Mouse (Mus musculus) thymus, postnatal 25 days (tissue): ENCODE measurements around the gene Atp10a.

Source experiments
- DNase-seq: peaks from one replicate; pipeline ENCODE4 v3.0.0; 2022

The Atp10a gene

GRCm38 (mm10) chr7:58742009-58742408 lies 86.0 kb downstream of the Atp10a start:
- peak; percentile 70 for DNase-seq

GRCm38 (mm10) chr7:58742648-58743047 lies 86.7 kb downstream of the Atp10a start:
- peak; percentile 26 for DNase-seq

GRCm38 (mm10) chr7:58743362-58744320 lies 87.7 kb downstream of the Atp10a start:
- DNase-seq = no peak

- DNase-seq = no peak
These were observed 90.9 kb downstream of the Atp10a start for GRCm38 (mm10) chr7:58746817-58747216.

DNA sequence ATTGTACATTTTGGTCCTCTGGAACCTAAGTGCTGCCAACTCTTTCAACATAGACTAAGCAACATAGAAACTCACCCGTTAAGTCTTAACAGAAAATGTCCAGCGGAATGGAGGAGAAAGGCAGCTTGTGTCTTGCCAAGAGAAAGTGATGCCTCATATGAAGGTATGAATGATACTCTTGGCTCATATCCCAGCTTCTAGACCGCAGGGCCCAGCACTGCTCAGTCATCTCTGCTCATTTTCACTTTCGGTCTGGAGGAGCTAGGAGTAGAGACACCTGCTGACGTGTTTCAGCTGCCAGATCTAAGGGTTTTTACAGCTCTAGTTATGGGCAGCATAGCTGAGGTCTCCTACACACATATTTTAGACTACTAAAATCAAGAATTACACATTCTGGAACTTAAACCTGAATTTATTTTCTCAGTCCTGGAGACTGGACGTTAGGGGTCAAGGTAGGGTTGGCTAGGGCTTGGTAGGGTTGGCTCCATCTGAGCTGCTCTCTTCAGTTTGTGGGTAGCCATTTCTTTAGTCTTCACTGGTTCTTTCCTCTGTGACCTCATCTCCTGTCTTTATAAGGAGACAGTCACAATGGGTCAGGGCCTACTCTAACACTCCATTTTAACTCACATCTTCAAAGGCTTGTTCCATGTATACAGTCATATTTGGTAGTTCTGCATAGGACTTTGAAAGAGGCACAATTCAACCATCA lies 94.1 kb downstream of the Atp10a start:
- peak; percentile 73 for DNase-seq

DNA sequence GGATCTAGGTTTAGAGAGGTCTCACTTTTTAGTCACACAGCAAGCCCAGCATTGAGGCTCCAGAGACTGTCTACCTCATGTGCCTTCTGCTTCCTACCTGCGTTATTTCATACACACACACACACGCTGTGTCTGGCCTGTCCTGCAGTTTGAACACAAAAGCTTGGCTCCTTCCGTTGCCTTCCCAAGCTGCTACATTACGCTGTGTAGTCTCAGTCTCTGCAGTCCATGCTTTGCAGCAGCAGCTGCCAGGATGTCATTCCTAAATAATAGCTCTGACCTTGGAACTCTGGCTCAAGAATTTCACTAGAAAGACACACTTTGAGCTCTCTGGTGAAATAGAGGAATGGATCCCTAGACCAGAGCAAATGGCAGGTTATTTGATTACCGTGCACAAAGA lies 96.1 kb downstream of the Atp10a start:
- no peak for DNase-seq

- no peak for DNase-seq
These were observed 98.1 kb downstream of the Atp10a start for GRCm38 (mm10) chr7:58754076-58754475.

- DNase-seq = peak; percentile 48
These were observed 98.6 kb downstream of the Atp10a start for GRCm38 (mm10) chr7:58754536-58754935.

GRCm38 (mm10) chr7:58755083-58755482 lies 99.1 kb downstream of the Atp10a start:
- DNase-seq = peak; percentile 70

DNA sequence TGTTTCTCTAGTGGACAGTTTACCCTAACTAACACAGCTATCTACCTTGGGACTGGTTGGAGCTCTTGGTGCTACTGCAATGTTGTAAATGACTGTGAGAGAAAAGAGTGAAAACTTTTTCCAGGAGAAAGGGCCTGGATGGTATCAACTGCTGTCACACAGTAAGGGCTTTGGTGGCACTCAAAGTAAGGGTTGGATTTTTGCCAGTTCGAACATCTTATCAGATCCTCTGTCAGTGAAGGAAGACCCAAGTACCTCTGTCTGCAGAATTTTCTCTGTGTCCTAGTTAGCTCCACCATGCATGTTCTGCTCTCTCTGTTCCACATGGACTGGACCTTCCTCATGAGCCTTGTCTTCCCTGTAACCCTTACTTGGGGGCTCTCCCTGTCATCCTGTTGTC lies 99.9 kb downstream of the Atp10a start:
- DNase-seq = peak; percentile 53

- DNase-seq = no peak
These were observed 101.4 kb downstream of the Atp10a start for GRCm38 (mm10) chr7:58757331-58757730.

GRCm38 (mm10) chr7:58758396-58758795 lies 102.4 kb downstream of the Atp10a start:
- no peak for DNase-seq

GRCm38 (mm10) chr7:58759265-58759664 lies 103.3 kb downstream of the Atp10a start:
- DNase-seq = peak; percentile 66

DNA sequence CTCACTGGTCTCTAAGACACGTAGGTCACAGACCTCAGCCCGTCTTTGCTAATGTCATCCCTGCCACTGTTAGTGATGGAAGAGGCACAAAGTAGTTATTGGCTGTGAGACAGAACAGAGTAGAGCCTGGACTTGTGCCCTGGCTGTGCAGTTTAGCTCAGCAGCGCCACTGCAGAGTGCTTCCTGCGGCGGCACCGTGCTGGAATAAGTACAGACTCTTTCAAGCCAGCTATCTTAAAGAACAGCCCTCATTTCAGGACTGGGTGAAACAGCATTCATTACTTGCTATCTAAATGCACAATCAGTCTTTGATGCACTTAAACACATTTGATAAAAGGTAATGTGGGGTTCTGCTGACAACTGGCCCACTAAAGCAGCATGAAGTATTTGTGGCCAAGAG lies 111.3 kb downstream of the Atp10a start:
- DNase-seq = peak; percentile 70

DNA sequence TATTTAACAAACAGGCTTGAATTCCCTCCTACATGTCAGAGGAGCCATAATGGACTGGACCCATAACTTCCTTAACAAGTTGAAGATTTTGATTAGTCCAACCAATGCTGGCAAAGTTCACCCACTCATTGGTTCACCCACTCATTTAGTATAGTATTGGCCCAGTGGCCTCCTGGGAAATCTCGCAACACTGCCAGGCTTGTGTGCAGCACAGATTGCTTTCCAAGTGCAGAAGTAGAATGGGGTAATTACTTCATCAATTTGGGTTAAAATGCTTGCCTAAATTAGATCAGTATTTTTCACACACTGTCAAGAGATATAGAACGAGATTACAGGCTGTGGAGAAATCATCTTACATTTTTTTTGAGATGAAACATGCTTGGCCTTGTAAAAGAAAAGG lies 112.3 kb downstream of the Atp10a start:
- DNase-seq = no peak

DNA sequence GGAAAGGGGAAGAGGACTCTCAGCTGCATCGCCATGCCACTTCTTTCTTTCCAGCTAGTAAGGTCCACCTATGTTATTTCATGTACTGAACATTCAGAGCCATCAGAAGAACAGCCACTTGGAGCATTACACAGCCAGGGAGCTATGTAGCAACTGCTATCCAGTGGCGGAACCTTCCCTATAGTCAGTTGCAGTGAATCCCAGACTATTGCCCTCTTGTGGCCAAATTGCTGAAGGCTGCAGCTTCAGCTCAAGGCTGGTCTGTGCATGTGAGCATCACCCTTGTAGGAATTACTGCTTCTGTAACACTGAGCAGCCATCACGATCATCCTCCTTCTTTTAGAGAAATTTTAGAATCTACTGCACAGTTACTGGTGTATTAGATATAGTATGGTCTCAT lies 114.3 kb downstream of the Atp10a start:
- DNase-seq = peak; percentile 66

GRCm38 (mm10) chr7:58772048-58772690 lies 116.2 kb downstream of the Atp10a start:
- DNase-seq = no peak

- DNase-seq = no peak
These were observed 123.2 kb downstream of the Atp10a start for GRCm38 (mm10) chr7:58779146-58779545.

DNA sequence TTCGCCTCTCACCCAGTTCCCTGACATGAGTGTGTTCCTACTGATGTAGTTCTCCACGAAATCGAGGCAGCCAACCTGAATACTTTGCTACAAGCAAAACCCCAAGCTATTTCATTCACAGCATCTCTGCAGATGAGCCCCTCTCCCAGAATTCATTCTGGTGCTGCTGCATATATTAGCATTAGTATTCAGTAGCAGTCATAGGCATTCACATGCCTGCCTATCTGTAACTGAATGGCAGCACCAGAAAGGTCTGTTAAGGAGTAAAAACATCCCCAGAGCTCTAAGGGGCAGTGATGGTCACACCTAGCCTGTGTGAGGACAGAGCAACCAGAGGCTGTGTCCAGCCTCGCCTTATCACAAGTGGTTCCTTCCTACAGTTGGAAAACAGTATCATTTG lies 131.0 kb downstream of the Atp10a start:
- no peak for DNase-seq

DNA sequence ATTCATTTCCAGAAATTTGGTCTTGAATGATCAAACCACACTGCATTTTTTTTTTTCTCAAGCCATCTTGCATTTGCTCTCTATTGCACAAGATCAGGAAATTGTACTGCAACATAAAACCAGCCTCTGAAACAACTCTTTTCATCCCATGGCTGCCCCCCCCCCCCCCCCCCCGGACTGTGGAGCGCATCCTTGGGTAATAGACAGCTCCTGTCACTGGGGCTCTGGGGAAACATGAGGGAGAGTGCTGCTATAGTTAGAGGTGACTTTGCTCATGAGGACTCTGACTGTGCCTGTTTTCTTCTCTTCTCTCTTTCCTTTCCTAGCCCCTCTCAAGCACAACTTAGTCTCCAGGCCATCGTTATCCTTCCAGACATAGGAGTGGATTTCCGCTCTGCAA lies 131.6 kb downstream of the Atp10a start:
- no peak for DNase-seq

GRCm38 (mm10) chr7:58788424-58789261 lies 132.7 kb downstream of the Atp10a start:
- DNase-seq = no peak

- DNase-seq = no peak
These were observed 141.3 kb downstream of the Atp10a start for GRCm38 (mm10) chr7:58797281-58797680.

DNA sequence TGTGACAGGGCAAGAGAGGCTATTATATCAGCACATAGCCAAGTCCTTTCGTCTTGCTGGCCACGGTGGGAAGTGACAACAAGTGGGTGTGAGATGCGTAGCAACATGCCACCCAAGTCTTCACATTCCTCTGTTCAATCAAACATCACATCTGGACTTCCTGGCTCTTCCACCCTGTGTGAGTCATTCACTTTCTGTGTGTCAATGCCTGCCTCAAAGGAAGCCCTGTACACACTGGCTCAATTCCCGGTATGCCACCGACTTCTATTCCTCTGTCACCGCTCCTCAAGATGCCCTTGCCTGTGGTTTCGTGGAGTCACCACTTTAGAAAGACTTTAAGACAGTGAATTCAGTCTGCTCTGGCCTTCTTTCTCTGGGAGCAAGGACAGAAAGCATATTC lies 144.9 kb downstream of the Atp10a start:
- DNase-seq = no peak
